Mouse (Mus musculus): ENCODE measurements around the gene Itga6. TPM values are rescaled to one million over a fixed set of nuclear protein-coding genes. Genes with fewer than 3 reads are reported as not detected.
A peak's percentile ranks its signal among the peaks of the same experiment; 100 is the strongest.

Itga6 gene
- polyA plus RNA-seq, 1 experiment from 2014 or later = 82.4 TPM

- peak overlapping the region; percentile 92 for H3K4me2 ChIP-seq (ENCODE audit: low read length)
- no peaks in the 10 kb centered on the region for H3K36me3 ChIP-seq (ENCODE audit: insufficient read depth, low read length)
- H3K4me1 ChIP-seq (replicated peaks; ENCODE audit: insufficient read depth, low read length) = peaks cover 3% of the 10 kb centered on the region; the same call in 1 of the 2 replicates
- H3K4me3 ChIP-seq (replicated peaks; ENCODE audit: low read depth, low read length) = peak overlapping the region; percentile 79
- ATAC-seq (replicated peaks; ENCODE audit: low FRiP score, low read depth) = no peak
- H3K27ac ChIP-seq = peak overlapping the region; percentile 83
- TF ChIP-seq CTCF (IDR thresholded peaks at IDR 0.05; ENCODE audit: low read depth) = peak; percentile 33; the same call in 1 of the 2 replicates
- no peak for DNase-seq (ENCODE audit: low spot score)
- 3% methylated on average over 31 of the region's 32 CpGs for WGBS
- no peaks in the 10 kb centered on the region for H3K9me3 ChIP-seq (replicated peaks; ENCODE audit: low read length)
- peak overlapping the region; percentile 78 for H3K9ac ChIP-seq (ENCODE audit: low read depth, low read length)
- H3K27me3 ChIP-seq (ENCODE audit: insufficient read depth, low read length) = no peaks in the 10 kb centered on the region
Measured at GRCm38 (mm10) chr2:71787591-71788460, 42.4 kb downstream of the Itga6 start.

- Histone ChIP-seq H3K36me3 (ENCODE audit: insufficient read depth, low read length) (no peaks in the 10 kb centered on the region), H3K4me2 (ENCODE audit: low read length) (no peak overlapping the region), H3K9me3 (replicated peaks; ENCODE audit: low read length) (no peaks in the 10 kb centered on the region), H3K27me3 (ENCODE audit: insufficient read depth, low read length) (no peaks in the 10 kb centered on the region), H3K4me1 (replicated peaks; ENCODE audit: insufficient read depth, low read length) (peaks cover 23% of the 10 kb centered on the region), H3K4me3 (replicated peaks; ENCODE audit: low read depth, low read length) (no peak overlapping the region), H3K27ac (no peak overlapping the region), H3K9ac (ENCODE audit: low read depth, low read length) (no peak overlapping the region)
- DNase-seq (ENCODE audit: low spot score) (no peak), ATAC-seq (replicated peaks; ENCODE audit: low FRiP score, low read depth) (no peak)
- WGBS = 53% methylated on average over 5 of the region's 5 CpGs
- no peak for TF ChIP-seq CTCF (IDR thresholded peaks at IDR 0.05; ENCODE audit: low read depth)
Measured at GRCm38 (mm10) chr2:71790752-71791151, 45.3 kb downstream of the Itga6 start.

GRCm38 (mm10) chr2:71791203-71791602, 45.8 kb downstream of the Itga6 start:
- Histone ChIP-seq H3K9ac (ENCODE audit: low read depth, low read length) (no peak overlapping the region), H3K9me3 (replicated peaks; ENCODE audit: low read length) (no peaks in the 10 kb centered on the region), H3K4me1 (replicated peaks; ENCODE audit: insufficient read depth, low read length) (peaks cover 23% of the 10 kb centered on the region), H3K36me3 (ENCODE audit: insufficient read depth, low read length) (no peaks in the 10 kb centered on the region), H3K4me3 (replicated peaks; ENCODE audit: low read depth, low read length) (no peak overlapping the region), H3K27me3 (ENCODE audit: insufficient read depth, low read length) (no peaks in the 10 kb centered on the region), H3K27ac (no peak overlapping the region), H3K4me2 (ENCODE audit: low read length) (no peak overlapping the region)
- no peak for TF ChIP-seq CTCF (IDR thresholded peaks at IDR 0.05; ENCODE audit: low read depth)
- ATAC-seq (replicated peaks; ENCODE audit: low FRiP score, low read depth) (no peak), DNase-seq (ENCODE audit: low spot score) (no peak)
- 77% methylated on average over 2 of the region's 2 CpGs for WGBS

- Histone ChIP-seq H3K4me1 (replicated peaks; ENCODE audit: insufficient read depth, low read length) (peaks cover 24% of the 10 kb centered on the region), H3K27ac (peak overlapping the region; percentile 31; the same call in 1 of the 2 replicates), H3K9ac (ENCODE audit: low read depth, low read length) (no peak overlapping the region), H3K36me3 (ENCODE audit: insufficient read depth, low read length) (no peaks in the 10 kb centered on the region), H3K27me3 (ENCODE audit: insufficient read depth, low read length) (no peaks in the 10 kb centered on the region), H3K4me3 (replicated peaks; ENCODE audit: low read depth, low read length) (no peak overlapping the region), H3K4me2 (ENCODE audit: low read length) (no peak overlapping the region), H3K9me3 (replicated peaks; ENCODE audit: low read length) (no peaks in the 10 kb centered on the region)
- WGBS = 40% methylated on average over 6 of the region's 6 CpGs
- no peak for DNase-seq (ENCODE audit: low spot score)
- no peak for TF ChIP-seq CTCF (IDR thresholded peaks at IDR 0.05; ENCODE audit: low read depth)
- ATAC-seq (replicated peaks; ENCODE audit: low FRiP score, low read depth) = 0 out of 2 replicates have a peak, but pooled peaks have one; percentile 27
Measured at GRCm38 (mm10) chr2:71794139-71794538, 48.7 kb downstream of the Itga6 start.

GRCm38 (mm10) chr2:71796787-71797186, 51.4 kb downstream of the Itga6 start:
- DNase-seq (ENCODE audit: low spot score) = no peak
- Histone ChIP-seq H3K9ac (ENCODE audit: low read depth, low read length) (no peak overlapping the region), H3K4me2 (ENCODE audit: low read length) (no peak overlapping the region), H3K4me1 (replicated peaks; ENCODE audit: insufficient read depth, low read length) (peaks cover 28% of the 10 kb centered on the region), H3K36me3 (ENCODE audit: insufficient read depth, low read length) (no peaks in the 10 kb centered on the region), H3K27me3 (ENCODE audit: insufficient read depth, low read length) (no peaks in the 10 kb centered on the region), H3K4me3 (replicated peaks; ENCODE audit: low read depth, low read length) (no peak overlapping the region), H3K27ac (no peak overlapping the region), H3K9me3 (replicated peaks; ENCODE audit: low read length) (no peaks in the 10 kb centered on the region)
- ATAC-seq (replicated peaks; ENCODE audit: low FRiP score, low read depth) = no peak
- WGBS = 79% methylated on average over 6 of the region's 6 CpGs
- TF ChIP-seq CTCF (IDR thresholded peaks at IDR 0.05; ENCODE audit: low read depth) = no peak

GRCm38 (mm10) chr2:71800798-71801197, 55.4 kb downstream of the Itga6 start:
- no peaks in the 10 kb centered on the region for H3K9me3 ChIP-seq (replicated peaks; ENCODE audit: low read length)
- 45% methylated on average over 6 of the region's 6 CpGs for WGBS
- no peaks in the 10 kb centered on the region for H3K36me3 ChIP-seq (ENCODE audit: insufficient read depth, low read length)
- H3K9ac ChIP-seq (ENCODE audit: low read depth, low read length) = no peak overlapping the region
- ATAC-seq (replicated peaks; ENCODE audit: low FRiP score, low read depth) = no peak
- no peak overlapping the region for H3K4me2 ChIP-seq (ENCODE audit: low read length)
- H3K4me3 ChIP-seq (replicated peaks; ENCODE audit: low read depth, low read length) = no peak overlapping the region
- no peak for TF ChIP-seq CTCF (IDR thresholded peaks at IDR 0.05; ENCODE audit: low read depth)
- H3K4me1 ChIP-seq (replicated peaks; ENCODE audit: insufficient read depth, low read length) = peaks cover 10% of the 10 kb centered on the region; the same call in 1 of the 2 replicates
- no peaks in the 10 kb centered on the region for H3K27me3 ChIP-seq (ENCODE audit: insufficient read depth, low read length)
- DNase-seq (ENCODE audit: low spot score) = no peak
- H3K27ac ChIP-seq = no peak overlapping the region
